Mouse (Mus musculus) bone marrow, adult 2 months (tissue): Measurements from ENCODE around the gene Smok2b.
"Not testable (repeated sequence)": the region's sequence is repeated elsewhere in the genome, so short reads cannot be mapped to it uniquely, and the experiment has no call there.

ENCODE experiments used
- CTCF ChIP-seq: fragments of 200-500 bp; IDR thresholded peaks from 2 replicates; pipeline ENCODE4 v1.5.1; 2011; ENCODE audit warnings: low read length, control low read depth; ENCODE audit not compliant: control insufficient read depth, insufficient read depth
- POLR2A ChIP-seq: fragments of 200-500 bp; IDR thresholded peaks from 2 replicates; pipeline ENCODE4 v1.6.1; 2011; ENCODE audit warnings: low read depth, mild to moderate bottlenecking, control low read depth, low read length, borderline replicate concordance; ENCODE audit not compliant: control insufficient read depth

DNA sequence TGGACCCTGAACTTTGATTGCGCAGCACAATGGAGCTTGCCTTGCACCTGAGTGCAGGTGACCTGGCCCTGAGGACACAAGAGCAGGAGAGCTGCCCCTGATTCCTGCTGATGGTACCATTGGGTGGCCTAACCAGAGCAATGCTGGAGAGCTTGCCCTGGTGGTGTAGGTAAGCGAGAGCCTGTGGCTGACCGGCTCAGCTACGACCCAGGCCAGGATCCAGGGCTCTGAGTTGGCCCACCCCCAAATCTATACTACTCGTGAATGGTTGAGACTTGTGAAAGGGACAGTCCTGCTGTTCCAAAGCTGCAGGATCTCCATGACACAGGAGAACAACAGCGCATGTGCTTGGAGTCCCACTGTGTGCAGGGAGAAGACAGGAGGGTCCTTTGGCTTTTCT lies 43.5 kb upstream of the Smok2b start:
- TF ChIP-seq CTCF, POLR2A: not testable (repeated sequence)
